Mouse (Mus musculus) retina, adult 2 months (tissue): ENCODE data around the gene Cfap97d2.
"Not testable (repeated sequence)": the region's sequence is repeated elsewhere in the genome, so short reads cannot be mapped to it uniquely, and the experiment has no call there.

Experiments
- DNase-seq: peaks from one replicate; pipeline ENCODE4 v3.0.0-alpha.2; 2012; ENCODE audit warnings: low read depth, low spot score

Gene Cfap97d2

GRCm38 (mm10) chr8:13740817-13741613 is 35.3 kb downstream of the Cfap97d2 start:
- no peak for DNase-seq

- DNase-seq = not testable (repeated sequence)
Measured at GRCm38 (mm10) chr8:13746212-13746611, 40.5 kb downstream of the Cfap97d2 start.

GRCm38 (mm10) chr8:13747626-13748025 is 41.9 kb downstream of the Cfap97d2 start:
- DNase-seq = no peak

- DNase-seq = peak; percentile 59
Measured at GRCm38 (mm10) chr8:13753680-13754079, 48.0 kb downstream of the Cfap97d2 start.

- no peak for DNase-seq
Measured at GRCm38 (mm10) chr8:13756480-13756879, 50.8 kb downstream of the Cfap97d2 start.

GRCm38 (mm10) chr8:13756982-13757804 is 51.5 kb downstream of the Cfap97d2 start, which contains the start of gene Cdc16:
Gene Cdc16, plus strand, starts transcription at chr8:13757676.
- DNase-seq = peak; percentile 79

GRCm38 (mm10) chr8:13757805-13758727 is 52.4 kb downstream of the Cfap97d2 start:
- no peak for DNase-seq

GRCm38 (mm10) chr8:13769206-13769605 is 63.5 kb downstream of the Cfap97d2 start:
- no peak for DNase-seq

GRCm38 (mm10) chr8:13780536-13780935 is 74.8 kb downstream of the Cfap97d2 start:
- no peak for DNase-seq

GRCm38 (mm10) chr8:13785250-13785763 is 79.6 kb downstream of the Cfap97d2 start, which contains the start of gene Upf3a:
Gene Upf3a, plus strand, starts transcription at chr8:13785615.
- DNase-seq = peak; percentile 87

- DNase-seq = peak; percentile 96
Measured at GRCm38 (mm10) chr8:13785764-13786299, 80.1 kb downstream of the Cfap97d2 start.

- no peak for DNase-seq
Measured at GRCm38 (mm10) chr8:13789606-13790005, 83.9 kb downstream of the Cfap97d2 start.
